Mouse (Mus musculus) spleen, adult 2 months (tissue): ENCODE measurements around the gene Sult2b1. TPM values are rescaled to one million over a fixed set of nuclear protein-coding genes. Genes with fewer than 3 reads are reported as not detected.
A peak's percentile ranks its signal among the peaks of the same experiment; 100 is the strongest.

Source experiments
- DNase-seq, 2 experiments: peaks; one replicate each; pipeline versions ENCODE4 v3.0.0 to v3.0.0-alpha.2; 2012 to 2021; ENCODE audit warnings: low spot score in 2 of 2, low read depth in 1 of 2
- H3K27ac ChIP-seq: fragments of 200-500 bp; 2 replicates; pipeline ENCODE4 v1.5.1; 2012; ENCODE audit warnings: low read length, inconsistent platforms; ENCODE audit not compliant: insufficient read depth
- H3K27me3 ChIP-seq: fragments of 200-500 bp; 2 replicates; pipeline ENCODE4 v1.6.1; 2012; ENCODE audit warnings: mild to moderate bottlenecking, moderate library complexity, low read length, inconsistent platforms; ENCODE audit not compliant: control insufficient read depth, insufficient read depth
- H3K36me3 ChIP-seq: fragments of 200-500 bp; 2 replicates; pipeline ENCODE4 v1.6.1; 2012; ENCODE audit warnings: mild to moderate bottlenecking, low read length, inconsistent platforms; ENCODE audit not compliant: control insufficient read depth, insufficient read depth
- H3K4me1 ChIP-seq: fragments of 200-500 bp; 2 replicates; pipeline ENCODE4 v1.6.1; 2011; ENCODE audit warnings: inconsistent platforms; ENCODE audit not compliant: control insufficient read depth, insufficient read depth, insufficient read length
- H3K4me3 ChIP-seq: fragments of 200-500 bp; 2 replicates; pipeline ENCODE4 v1.5.1; 2011; ENCODE audit warnings: mild to moderate bottlenecking, inconsistent platforms; ENCODE audit not compliant: insufficient read depth, insufficient read length; ENCODE audit errors: extremely low read depth
- CTCF ChIP-seq: fragments of 200-500 bp; IDR thresholded peaks from 2 replicates; pipeline ENCODE4 v1.5.1; 2011; ENCODE audit warnings: mild to moderate bottlenecking, inconsistent platforms; ENCODE audit not compliant: insufficient read depth, insufficient read length, insufficient replicate concordance; ENCODE audit errors: extremely low read depth
- POLR2A ChIP-seq: fragments of 200-500 bp; IDR thresholded peaks from 2 replicates; pipeline ENCODE4 v1.6.1; 2011; ENCODE audit warnings: low read depth, low read length, inconsistent platforms
- WGBS: fragments of 180-500 bp; shearing (Covaris S2); methylation state at CpG from one replicate; pipeline ENCODE4 v1.1.7; 2018; 5-methylcytosine and 5-hydroxymethylcytosine counted together
- polyA plus RNA-seq: library from polyadenylated mRNA; depleted of rRNA; stranded (reverse); fragments of >200 nt; gene quantifications from 2 replicates; pipeline ENCODE4 v1.2.3, GENCODE M21; 2012

Sult2b1 gene
- polyA plus RNA-seq, 1 experiment: 0.76 TPM

GRCm38 (mm10) chr7:45700301-45701015, 84.0 kb downstream of the Sult2b1 start:
- Histone ChIP-seq H3K27me3 (peaks cover 11% of the 10 kb centered on the region), H3K27ac (no peak overlapping the region), H3K36me3 (no peaks in the 10 kb centered on the region), H3K4me1 (peaks cover 18% of the 10 kb centered on the region), H3K4me3 (peak overlapping the region; percentile 18; the same call in 1 of the 2 replicates)
- no peak for TF ChIP-seq CTCF
- no peak for TF ChIP-seq POLR2A
- WGBS: 4% methylated on average over 20 of the region's 20 CpGs
- DNase-seq: peak in 1 of 2 experiments; percentile 70

GRCm38 (mm10) chr7:45699523-45700141, 84.8 kb downstream of the Sult2b1 start, which contains the start of gene Car11:
Gene Car11 (plus strand): TSS chr7:45699843.
- no peak for DNase-seq
- TF ChIP-seq CTCF (no peak), POLR2A (no peak)
- peaks cover 11% of the 10 kb centered on the region for H3K27me3 ChIP-seq
- peak within 1 kb of the TSS; percentile 18; the same call in 1 of the 2 replicates for H3K4me3 ChIP-seq
- 14% methylated on average over 36 of the region's 36 CpGs for WGBS
- H3K27ac ChIP-seq: no peak within 1 kb of the TSS
- H3K36me3 ChIP-seq: no peaks in the 10 kb centered on the region
- H3K4me1 ChIP-seq: peaks cover 18% of the 10 kb centered on the region

- H3K4me1 ChIP-seq: peaks cover 10% of the 10 kb centered on the region
- H3K27ac ChIP-seq: no peak overlapping the region
- H3K36me3 ChIP-seq: no peaks in the 10 kb centered on the region
- peaks cover 11% of the 10 kb centered on the region for H3K27me3 ChIP-seq
- DNase-seq: no peak
- no peak for TF ChIP-seq POLR2A
- TF ChIP-seq CTCF: no peak
- no peak overlapping the region for H3K4me3 ChIP-seq
- WGBS: 83% methylated on average over 7 of the region's 7 CpGs
These were observed 86.6 kb downstream of the Sult2b1 start for GRCm38 (mm10) chr7:45697894-45698293.

- Histone ChIP-seq H3K4me3 (no peak overlapping the region), H3K36me3 (no peaks in the 10 kb centered on the region), H3K4me1 (peaks cover 4% of the 10 kb centered on the region; the same call in 1 of the 2 replicates), H3K27ac (0 out of 2 replicates have a peak overlapping the region, but pooled peaks have one; percentile 28), H3K27me3 (peaks cover 7% of the 10 kb centered on the region)
- WGBS: 25% methylated on average over 6 of the region's 6 CpGs
- DNase-seq: no peak
- no peak for TF ChIP-seq CTCF
- no peak for TF ChIP-seq POLR2A
These were observed 89.4 kb downstream of the Sult2b1 start for GRCm38 (mm10) chr7:45695098-45695497.

GRCm38 (mm10) chr7:45693921-45694591, 90.4 kb downstream of the Sult2b1 start, which contains the start of gene Sec1:
Gene Sec1 (minus strand): TSS chr7:45694402.
- 95% methylated on average over 50 of the region's 50 CpGs for WGBS
- Histone ChIP-seq H3K27ac (0 out of 2 replicates have a peak within 1 kb of the TSS, but pooled peaks have one; percentile 28), H3K36me3 (no peaks in the 10 kb centered on the region), H3K27me3 (no peaks in the 10 kb centered on the region), H3K4me3 (no peak within 1 kb of the TSS), H3K4me1 (no peaks in the 10 kb centered on the region)
- TF ChIP-seq POLR2A: no peak
- TF ChIP-seq CTCF: no peak
- no peak for DNase-seq

GRCm38 (mm10) chr7:45692364-45692763, 92.1 kb downstream of the Sult2b1 start:
- H3K27me3 ChIP-seq: no peaks in the 10 kb centered on the region
- TF ChIP-seq POLR2A: no peak
- no peak for TF ChIP-seq CTCF
- no peaks in the 10 kb centered on the region for H3K36me3 ChIP-seq
- H3K27ac ChIP-seq: no peak overlapping the region
- H3K4me1 ChIP-seq: no peaks in the 10 kb centered on the region
- no peak for DNase-seq
- 80% methylated on average over 2 of the region's 2 CpGs for WGBS
- H3K4me3 ChIP-seq: no peak overlapping the region
